Mouse (Mus musculus): ENCODE data around the gene Birc5.

DNA sequence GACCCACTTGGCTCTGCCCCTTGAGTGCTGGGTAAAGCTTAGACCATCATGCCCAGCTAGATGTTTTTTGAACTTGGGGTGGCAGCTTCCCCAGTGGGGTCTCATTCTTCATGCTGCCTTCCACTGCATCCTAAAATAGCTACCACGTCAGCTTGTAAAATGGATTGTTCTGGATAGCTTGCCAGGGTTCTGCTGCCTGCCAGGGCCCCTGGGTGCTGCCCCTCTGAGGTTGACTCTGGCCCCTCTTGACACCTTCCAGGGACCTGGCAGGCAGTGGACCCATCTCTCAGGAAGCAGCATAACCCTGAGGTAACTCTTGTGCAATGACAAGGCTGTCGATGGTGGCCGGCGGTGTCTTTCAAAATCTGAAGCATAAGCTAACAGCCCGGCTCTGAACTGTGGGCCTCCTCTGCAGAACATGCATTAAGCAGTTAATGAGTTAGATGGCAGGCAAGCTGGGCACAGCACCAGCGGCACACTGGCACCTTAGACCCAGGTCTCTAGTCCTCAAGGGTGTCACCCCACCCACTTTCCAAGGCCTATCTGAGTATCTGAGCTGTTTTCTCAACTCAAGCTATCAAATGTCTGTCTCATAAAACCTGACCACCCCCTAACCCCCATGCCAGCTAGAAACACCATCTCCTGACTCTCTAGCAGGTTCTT is 34.2 kb upstream of the Birc5 start:
- TF ChIP-seq CTCF (conservative IDR thresholded peaks at IDR 0.05; ENCODE audit: low read length) (no peak), NANOG (IDR thresholded peaks at IDR 0.05; ENCODE audit: borderline replicate concordance, low read length) (no peak), POU5F1 (IDR thresholded peaks at IDR 0.05; ENCODE audit: borderline replicate concordance, low read length) (no peak)
